Mouse (Mus musculus): ENCODE results near the gene Atp5f1. TPM values are rescaled to one million over a fixed set of nuclear protein-coding genes. Genes with fewer than 3 reads are reported as not detected.
"Not testable (repeated sequence)": the region's sequence is repeated elsewhere in the genome, so short reads cannot be mapped to it uniquely, and the experiment has no call there.

The Atp5f1 gene
- polyA plus RNA-seq, 1 experiment from 2014 or later: 703 TPM

- ATAC-seq; H3K27me3 ChIP-seq (replicated peaks; ENCODE audit: control insufficient read depth, insufficient read depth, low read length): not testable (repeated sequence)
These were observed 39.2 kb downstream of the Atp5f1 start for GRCm38 (mm10) chr3:105920743-105921142.

DNA sequence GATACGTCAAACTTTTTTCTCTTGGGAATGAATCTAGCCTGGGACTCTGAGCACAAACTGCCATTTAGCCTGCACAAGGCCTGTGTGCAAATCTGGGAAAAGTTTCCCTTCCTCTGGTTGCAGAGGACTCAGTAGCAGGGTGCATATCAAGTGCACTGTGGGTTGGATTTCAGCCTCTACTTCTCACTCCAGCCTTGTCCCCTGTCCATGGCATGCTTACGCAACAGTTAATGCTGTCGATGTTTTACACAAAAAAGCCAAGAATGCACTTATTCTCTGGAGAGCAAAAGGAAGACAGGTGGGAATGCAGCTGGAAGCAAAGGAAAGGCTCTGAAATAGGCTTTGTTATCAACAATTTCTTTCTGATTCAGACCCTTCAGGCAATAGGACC, 41.5 kb downstream of the Atp5f1 start:
- Histone ChIP-seq H3K27me3 (replicated peaks; ENCODE audit: control insufficient read depth, insufficient read depth, low read length) (no peaks in the 10 kb centered on the region), H3K4me3 (ENCODE audit: low read length) (no peak overlapping the region), H3K36me3 (ENCODE audit: control insufficient read depth, insufficient read depth, low read length) (no peaks in the 10 kb centered on the region), H3K4me2 (ENCODE audit: low read depth, low read length) (no peak overlapping the region), H3K27ac (ENCODE audit: low read length) (no peak overlapping the region), H3K9ac (ENCODE audit: low read depth, low read length) (no peak overlapping the region), H3K9me3 (ENCODE audit: control insufficient read depth, low read length) (no peaks in the 10 kb centered on the region), H3K4me1 (ENCODE audit: control insufficient read depth, insufficient read depth, low read length) (no peaks in the 10 kb centered on the region)
- 79% methylated on average over 3 of the region's 3 CpGs for WGBS
- no peak for ATAC-seq

More at GRCm38 (mm10) chr3:105920743-105921142, 39.2 kb downstream of the Atp5f1 start:
- not testable (repeated sequence) for H3K4me2 ChIP-seq (ENCODE audit: low read depth, low read length); H3K27ac ChIP-seq (ENCODE audit: low read length); H3K4me1 ChIP-seq (ENCODE audit: control insufficient read depth, insufficient read depth, low read length); H3K9ac ChIP-seq (ENCODE audit: low read depth, low read length); H3K9me3 ChIP-seq (ENCODE audit: control insufficient read depth, low read length); H3K36me3 ChIP-seq (ENCODE audit: control insufficient read depth, insufficient read depth, low read length); H3K4me3 ChIP-seq (ENCODE audit: low read length)

DNA sequence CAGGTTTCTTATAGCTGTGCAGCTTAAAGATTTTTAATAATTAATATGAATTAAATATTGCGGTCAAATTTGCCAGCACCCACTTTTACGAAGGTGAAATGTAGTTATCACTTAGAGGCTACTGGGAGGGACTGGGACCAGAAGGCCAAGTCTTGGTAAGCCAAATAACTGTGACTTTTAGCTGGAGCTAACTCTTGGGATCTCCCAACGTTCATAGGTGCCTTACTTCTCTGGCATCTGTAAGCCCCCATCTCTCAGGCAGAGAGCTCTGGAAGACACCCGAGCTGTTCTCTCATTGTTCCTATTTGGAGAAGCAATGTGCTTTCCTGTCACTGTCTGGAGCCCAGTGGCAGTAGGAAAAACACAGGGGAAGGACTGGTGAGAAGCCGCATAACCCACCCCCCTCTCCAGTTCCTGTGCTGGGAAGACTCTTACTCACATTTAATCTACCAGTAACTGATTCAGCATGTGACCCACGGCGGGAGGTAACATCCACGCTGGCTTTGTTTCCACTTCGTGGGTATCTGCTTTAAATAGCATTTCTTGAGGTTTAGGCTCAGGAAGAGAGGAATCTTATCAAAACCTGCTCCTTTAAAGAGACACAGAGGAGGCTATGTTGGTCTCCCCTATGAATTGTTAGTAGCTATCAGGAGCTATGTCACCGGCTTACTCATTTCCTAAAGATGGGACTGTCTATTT, 42.1 kb downstream of the Atp5f1 start:
- no peaks in the 10 kb centered on the region for H3K36me3 ChIP-seq (ENCODE audit: control insufficient read depth, insufficient read depth, low read length)
- no peak for ATAC-seq
- no peak overlapping the region for H3K27ac ChIP-seq (ENCODE audit: low read length)
- H3K9ac ChIP-seq (ENCODE audit: low read depth, low read length): no peak overlapping the region
- H3K4me1 ChIP-seq (ENCODE audit: control insufficient read depth, insufficient read depth, low read length): no peaks in the 10 kb centered on the region
- no peaks in the 10 kb centered on the region for H3K9me3 ChIP-seq (ENCODE audit: control insufficient read depth, low read length)
- 70% methylated on average over 10 of the region's 10 CpGs for WGBS
- no peak overlapping the region for H3K4me2 ChIP-seq (ENCODE audit: low read depth, low read length)
- H3K4me3 ChIP-seq (ENCODE audit: low read length): no peak overlapping the region
- H3K27me3 ChIP-seq (replicated peaks; ENCODE audit: control insufficient read depth, insufficient read depth, low read length): no peaks in the 10 kb centered on the region

- not testable (repeated sequence) for ATAC-seq; H3K4me3 ChIP-seq (ENCODE audit: low read length); H3K27me3 ChIP-seq (replicated peaks; ENCODE audit: control insufficient read depth, insufficient read depth, low read length)
These were observed 43.4 kb downstream of the Atp5f1 start for GRCm38 (mm10) chr3:105916455-105916854.

GRCm38 (mm10) chr3:105915281-105915680, 44.6 kb downstream of the Atp5f1 start:
- Histone ChIP-seq H3K9me3 (ENCODE audit: control insufficient read depth, low read length) (no peaks in the 10 kb centered on the region), H3K4me3 (ENCODE audit: low read length) (no peak overlapping the region), H3K36me3 (ENCODE audit: control insufficient read depth, insufficient read depth, low read length) (no peaks in the 10 kb centered on the region), H3K4me1 (ENCODE audit: control insufficient read depth, insufficient read depth, low read length) (no peaks in the 10 kb centered on the region), H3K4me2 (ENCODE audit: low read depth, low read length) (no peak overlapping the region), H3K27ac (ENCODE audit: low read length) (no peak overlapping the region), H3K9ac (ENCODE audit: low read depth, low read length) (no peak overlapping the region), H3K27me3 (replicated peaks; ENCODE audit: control insufficient read depth, insufficient read depth, low read length) (no peaks in the 10 kb centered on the region)
- 24% methylated on average over 1 of the region's 1 CpGs for WGBS
- no peak for ATAC-seq

More at GRCm38 (mm10) chr3:105916455-105916854, 43.4 kb downstream of the Atp5f1 start:
- H3K9ac ChIP-seq (ENCODE audit: low read depth, low read length); H3K9me3 ChIP-seq (ENCODE audit: control insufficient read depth, low read length); H3K27ac ChIP-seq (ENCODE audit: low read length); H3K4me1 ChIP-seq (ENCODE audit: control insufficient read depth, insufficient read depth, low read length); H3K36me3 ChIP-seq (ENCODE audit: control insufficient read depth, insufficient read depth, low read length); H3K4me2 ChIP-seq (ENCODE audit: low read depth, low read length): not testable (repeated sequence)

GRCm38 (mm10) chr3:105913839-105914681, 45.8 kb downstream of the Atp5f1 start:
- H3K4me1 ChIP-seq (ENCODE audit: control insufficient read depth, insufficient read depth, low read length): no peaks in the 10 kb centered on the region
- H3K9me3 ChIP-seq (ENCODE audit: control insufficient read depth, low read length): no peaks in the 10 kb centered on the region
- H3K4me3 ChIP-seq (ENCODE audit: low read length): no peak overlapping the region
- WGBS: 52% methylated on average over 10 of the region's 10 CpGs
- no peak overlapping the region for H3K27ac ChIP-seq (ENCODE audit: low read length)
- no peak overlapping the region for H3K4me2 ChIP-seq (ENCODE audit: low read depth, low read length)
- H3K9ac ChIP-seq (ENCODE audit: low read depth, low read length): no peak overlapping the region
- no peaks in the 10 kb centered on the region for H3K36me3 ChIP-seq (ENCODE audit: control insufficient read depth, insufficient read depth, low read length)
- no peak for ATAC-seq
- H3K27me3 ChIP-seq (replicated peaks; ENCODE audit: control insufficient read depth, insufficient read depth, low read length): no peaks in the 10 kb centered on the region

DNA sequence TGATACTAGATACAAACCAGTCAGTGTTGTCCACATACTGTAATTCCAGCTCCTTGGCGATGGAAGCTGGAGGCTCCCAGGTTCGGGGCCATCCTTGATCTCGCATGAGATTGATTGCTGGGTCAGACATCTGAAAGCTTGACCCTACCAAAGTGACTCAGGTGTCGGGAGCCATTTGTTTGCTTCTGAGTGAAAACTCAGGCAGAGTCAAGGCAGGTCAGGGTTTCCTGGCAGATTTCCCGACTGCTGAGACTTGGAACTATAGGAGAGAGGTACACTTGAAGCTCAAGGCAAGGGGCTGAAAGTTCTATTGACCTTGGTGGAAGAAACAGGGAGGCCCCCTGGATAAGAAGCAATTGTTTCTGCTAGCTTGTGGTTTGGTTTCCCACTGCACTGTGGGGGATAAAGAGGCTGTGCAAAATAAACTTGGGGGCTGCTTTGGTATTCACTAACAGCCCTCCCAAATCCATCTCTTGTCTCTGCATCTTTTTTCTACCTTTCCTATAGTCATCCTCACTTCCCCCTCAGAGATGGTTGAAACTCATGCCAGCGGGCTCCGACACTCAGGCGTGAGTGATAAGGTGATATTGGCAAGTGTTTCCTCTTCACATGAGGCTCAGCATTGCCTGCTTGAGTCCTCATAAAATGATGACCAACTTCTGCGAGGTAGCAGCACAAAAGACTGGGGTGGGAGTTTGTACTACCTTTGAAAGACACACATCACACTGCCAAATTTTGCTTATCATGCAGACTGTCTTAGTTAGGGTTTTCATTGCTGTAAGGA, 47.6 kb downstream of the Atp5f1 start:
- H3K4me1 ChIP-seq (ENCODE audit: control insufficient read depth, insufficient read depth, low read length): no peaks in the 10 kb centered on the region
- no peaks in the 10 kb centered on the region for H3K27me3 ChIP-seq (replicated peaks; ENCODE audit: control insufficient read depth, insufficient read depth, low read length)
- H3K9ac ChIP-seq (ENCODE audit: low read depth, low read length): no peak overlapping the region
- WGBS: 68% methylated on average over 9 of the region's 9 CpGs
- H3K36me3 ChIP-seq (ENCODE audit: control insufficient read depth, insufficient read depth, low read length): no peaks in the 10 kb centered on the region
- no peak overlapping the region for H3K4me3 ChIP-seq (ENCODE audit: low read length)
- H3K9me3 ChIP-seq (ENCODE audit: control insufficient read depth, low read length): no peaks in the 10 kb centered on the region
- H3K27ac ChIP-seq (ENCODE audit: low read length): no peak overlapping the region
- no peak for ATAC-seq
- H3K4me2 ChIP-seq (ENCODE audit: low read depth, low read length): no peak overlapping the region

DNA sequence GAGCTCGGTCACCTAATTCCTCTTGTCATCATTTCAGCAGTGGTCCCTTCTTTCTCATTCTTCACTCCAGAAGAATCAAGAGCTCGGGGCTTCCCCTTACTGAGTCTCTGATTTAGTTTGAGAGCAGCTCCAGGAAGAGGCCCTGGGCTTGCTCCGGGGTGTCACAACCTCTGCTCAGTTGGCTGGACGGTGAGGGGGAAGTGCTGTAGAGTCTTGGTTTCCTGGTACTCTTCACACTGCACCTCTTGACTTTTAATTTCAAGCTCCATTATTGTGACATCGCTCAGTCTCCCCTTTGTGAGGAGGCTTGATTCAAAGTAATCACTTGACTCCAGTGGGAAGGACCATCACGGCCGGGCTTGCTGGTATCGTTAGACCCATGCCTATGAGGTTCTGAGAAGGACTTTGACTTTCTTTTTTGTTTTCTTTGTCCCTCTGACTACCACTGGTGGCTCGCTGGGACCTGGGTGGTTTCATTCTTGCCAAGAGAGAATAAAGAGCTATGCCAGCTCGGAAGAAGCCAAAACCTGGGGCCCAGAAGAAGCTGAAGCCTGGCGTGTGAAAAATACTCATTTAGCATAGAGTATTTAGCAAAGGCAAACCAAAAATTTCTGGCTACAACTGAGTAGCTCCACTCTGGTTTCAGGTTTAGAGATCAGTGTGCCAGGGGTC, 49.2 kb downstream of the Atp5f1 start:
- ATAC-seq: no peak
- Histone ChIP-seq H3K27me3 (replicated peaks; ENCODE audit: control insufficient read depth, insufficient read depth, low read length) (no peaks in the 10 kb centered on the region), H3K4me3 (ENCODE audit: low read length) (no peak overlapping the region), H3K36me3 (ENCODE audit: control insufficient read depth, insufficient read depth, low read length) (no peaks in the 10 kb centered on the region), H3K9ac (ENCODE audit: low read depth, low read length) (no peak overlapping the region), H3K4me1 (ENCODE audit: control insufficient read depth, insufficient read depth, low read length) (no peaks in the 10 kb centered on the region), H3K4me2 (ENCODE audit: low read depth, low read length) (no peak overlapping the region), H3K9me3 (ENCODE audit: control insufficient read depth, low read length) (no peaks in the 10 kb centered on the region), H3K27ac (ENCODE audit: low read length) (no peak overlapping the region)
- WGBS: 79% methylated on average over 11 of the region's 11 CpGs

- H3K4me1 ChIP-seq (ENCODE audit: control insufficient read depth, insufficient read depth, low read length): no peaks in the 10 kb centered on the region
- no peak for ATAC-seq
- H3K4me2 ChIP-seq (ENCODE audit: low read depth, low read length): no peak overlapping the region
- H3K27me3 ChIP-seq (replicated peaks; ENCODE audit: control insufficient read depth, insufficient read depth, low read length): no peaks in the 10 kb centered on the region
- H3K4me3 ChIP-seq (ENCODE audit: low read length): no peak overlapping the region
- no peak overlapping the region for H3K27ac ChIP-seq (ENCODE audit: low read length)
- H3K9me3 ChIP-seq (ENCODE audit: control insufficient read depth, low read length): no peaks in the 10 kb centered on the region
- H3K9ac ChIP-seq (ENCODE audit: low read depth, low read length): no peak overlapping the region
- no peaks in the 10 kb centered on the region for H3K36me3 ChIP-seq (ENCODE audit: control insufficient read depth, insufficient read depth, low read length)
- 88% methylated on average over 4 of the region's 4 CpGs for WGBS
These were observed 50.9 kb downstream of the Atp5f1 start for GRCm38 (mm10) chr3:105908976-105909375.
